15 mouse cellular contexts compared by ENCODE assay signal in genomic region chr4:65254073-65254472, GRCm38 (mm10).
DNase-seq lines count a peak whose midpoint lies in the region; ATAC-seq lines count a peak whose summit lies in the region.
"Had no signal": no experiment of that assay in that cellular context is flagged by ENCODE, and none has a peak within 500 bp of the region (broad histone marks: within the 10 kb centered on the region; RNA-seq: fewer than 3 reads in every experiment).

No protein-coding gene starts in this region.

- DNase-seq in 3134 (ENCODE audit: extremely low read depth, insufficient read length, low spot score): peak; percentile 38
- peak; percentile 93 for DNase-seq in 3T3-L1 (ENCODE audit: low read depth, low spot score)
- DNase-seq in NIH3T3 (ENCODE audit: low read depth): peak; percentile 89
- peak; percentile 70 for DNase-seq in fibroblast of lung, adult 2 months (ENCODE audit: low read depth)
- DNase-seq in right cerebral cortex, adult 2 months (ENCODE audit: low spot score in 2 of 2): no peak
- DNase-seq in layer of hippocampus, adult 11-12 months (ENCODE audit: low spot score): no peak
- DNase-seq: adrenal gland, adult 8-10 months; adrenal gland, postnatal 25 days; cerebellum, adult 11-12 months; cerebellum, adult 9-10 months; cerebellum, postnatal 10 days; cerebellum, postnatal 25 days had no signal

- ATAC-seq in megakaryocyte, adult 5-6 weeks (ENCODE audit: poor library complexity, severe bottlenecking): no peak
- ATAC-seq: forebrain, embryonic 14.5 days; forebrain, embryonic 16.5 days had no signal

Comparison
In these comparisons a context has a peak if more than half of its experiments do, and no peak if none do; other contexts are left out.
1. DNase-seq: peak in 3134 (single experiment), 3T3-L1 (single experiment), NIH3T3 (single experiment) and fibroblast of lung, adult 2 months (single experiment); none in right cerebral cortex, adult 2 months (0 of 2) and layer of hippocampus, adult 11-12 months (single experiment).